Mouse (Mus musculus): ENCODE results near the gene Tapt1.

Gene Tapt1

GRCm38 (mm10) chr5:44234606-44235005 is 8.2 kb upstream of the Tapt1 start:
- no peak for DNase-seq (ENCODE audit: low read depth, low spot score)

DNA sequence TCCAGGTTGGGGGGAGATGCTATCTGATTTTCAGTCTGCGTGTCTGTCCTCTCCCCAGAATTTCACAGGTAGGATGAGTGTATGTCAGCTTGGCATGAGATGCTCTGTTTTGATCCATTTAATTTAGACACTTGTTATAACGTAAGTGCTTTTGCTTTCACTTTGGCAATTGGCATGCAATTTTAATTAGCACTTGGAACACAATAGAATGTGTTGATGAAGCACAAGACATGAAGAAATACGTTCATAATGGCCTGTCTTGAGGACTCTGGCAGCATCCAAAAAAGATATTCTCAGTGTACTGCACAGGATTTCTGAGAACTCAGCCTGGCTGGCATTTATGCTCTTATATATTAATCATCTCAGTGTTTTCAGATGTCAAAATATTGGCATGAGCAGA is 7.5 kb upstream of the Tapt1 start:
- DNase-seq (ENCODE audit: low read depth, low spot score) = no peak

- DNase-seq (ENCODE audit: low read depth, low spot score) = no peak
These were observed 2.3 kb upstream of the Tapt1 start for GRCm38 (mm10) chr5:44228756-44229155.

DNA sequence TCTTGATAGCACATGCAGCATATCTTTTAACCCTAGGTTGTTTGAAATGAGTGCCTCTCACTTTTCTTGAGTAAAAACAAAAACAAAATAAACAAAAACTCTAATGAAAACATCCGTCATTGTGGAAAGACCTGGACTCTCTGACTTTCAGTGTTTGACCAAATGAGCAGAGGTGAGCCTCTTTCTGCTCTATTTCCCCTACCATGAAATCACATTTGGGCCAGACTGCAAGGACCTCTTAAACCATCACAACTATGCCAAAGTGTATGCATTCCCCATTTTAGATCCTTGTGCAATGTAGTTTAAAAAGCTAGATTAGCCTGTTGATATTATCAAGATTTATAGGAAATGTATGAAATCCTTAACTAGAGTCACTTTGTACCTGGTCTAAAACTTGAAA is 1.9 kb upstream of the Tapt1 start:
- no peak for DNase-seq (ENCODE audit: low read depth, low spot score)

- DNase-seq (ENCODE audit: low read depth, low spot score) = no peak
These were observed 1.0 kb upstream of the Tapt1 start for GRCm38 (mm10) chr5:44227462-44227840.

- peak; percentile 32 for DNase-seq (ENCODE audit: low read depth, low spot score)
These were observed 410 bp downstream of the Tapt1 start for GRCm38 (mm10) chr5:44225911-44226520.

DNA sequence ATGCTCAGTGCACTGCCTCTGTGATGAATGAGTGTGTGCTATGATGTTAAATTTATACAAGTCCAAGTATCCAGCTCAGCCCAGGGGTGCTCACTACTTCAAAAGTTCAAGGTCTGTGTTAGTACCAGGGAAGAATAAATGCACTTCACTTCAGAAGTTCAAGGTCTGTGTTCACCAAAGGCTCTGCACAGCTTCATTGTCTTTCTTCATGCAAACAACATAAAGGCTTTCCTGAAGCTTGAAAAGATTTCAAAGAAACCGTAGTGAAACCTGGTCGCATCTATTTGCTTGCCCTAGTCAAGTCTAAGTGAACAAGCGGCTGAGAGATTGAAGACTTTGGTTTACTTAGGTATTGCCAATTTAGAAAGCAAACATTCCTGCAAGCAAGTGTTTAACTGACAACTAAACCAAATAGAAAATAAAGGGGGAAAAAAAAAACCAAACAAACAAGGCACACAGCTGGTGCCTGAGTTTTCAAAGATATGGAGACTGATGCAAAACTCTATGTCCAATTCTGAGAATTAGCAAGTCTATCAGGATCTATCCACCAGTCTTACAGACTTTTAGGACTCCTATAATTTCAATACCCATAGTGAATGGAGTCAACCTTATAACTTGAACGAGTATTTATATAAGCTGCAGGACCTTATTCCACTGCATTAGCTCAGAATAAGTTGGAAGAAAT is 1.4 kb downstream of the Tapt1 start:
- DNase-seq (ENCODE audit: low read depth, low spot score) = peak; percentile 7

GRCm38 (mm10) chr5:44224251-44224650 is 2.2 kb downstream of the Tapt1 start:
- peak; percentile 51 for DNase-seq (ENCODE audit: low read depth, low spot score)

GRCm38 (mm10) chr5:44223341-44223881 is 3.0 kb downstream of the Tapt1 start:
- peak; percentile 60 for DNase-seq (ENCODE audit: low read depth, low spot score)

GRCm38 (mm10) chr5:44220430-44220829 is 6.0 kb downstream of the Tapt1 start:
- no peak for DNase-seq (ENCODE audit: low read depth, low spot score)

DNA sequence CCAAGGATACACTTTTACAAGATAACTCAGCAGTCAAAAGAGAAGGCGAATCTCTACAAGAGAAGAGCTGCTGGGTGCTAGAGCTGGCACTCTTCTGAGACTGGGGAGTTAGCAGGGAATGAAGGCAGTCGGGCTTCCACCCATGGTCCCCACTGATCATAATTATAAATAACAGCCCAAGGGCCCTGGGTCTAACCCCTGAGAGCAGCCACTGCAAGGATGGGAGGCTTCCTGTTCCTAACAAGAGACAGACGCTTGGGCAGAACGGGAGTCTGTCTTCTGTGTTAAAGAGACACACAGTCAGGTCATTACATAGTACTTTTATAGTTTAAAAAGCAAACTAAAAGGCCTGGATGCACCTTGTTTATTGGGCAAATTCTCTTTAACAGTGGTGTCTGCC is 6.6 kb downstream of the Tapt1 start:
- no peak for DNase-seq (ENCODE audit: low read depth, low spot score)

DNA sequence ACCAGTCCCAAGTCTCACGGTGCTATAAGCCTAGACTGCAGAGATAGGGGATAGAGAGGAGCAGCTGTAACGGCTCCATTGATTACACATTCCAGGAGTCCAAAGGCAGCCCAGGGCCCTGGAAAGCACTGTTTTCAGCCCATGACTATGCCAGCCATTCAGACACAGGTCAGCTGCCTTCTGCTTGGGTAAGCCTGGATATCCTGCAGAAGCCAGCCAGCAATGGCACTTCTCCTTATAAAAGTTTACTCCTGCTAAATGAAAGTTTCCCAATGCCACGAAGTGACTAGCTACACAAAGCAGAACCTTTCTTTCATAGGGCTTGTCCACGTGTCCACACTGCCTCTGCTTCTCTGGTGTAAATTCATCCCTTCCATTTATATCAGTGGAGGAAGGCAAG is 7.9 kb downstream of the Tapt1 start:
- no peak for DNase-seq (ENCODE audit: low read depth, low spot score)

GRCm38 (mm10) chr5:44217685-44218041 is 8.8 kb downstream of the Tapt1 start:
- no peak for DNase-seq (ENCODE audit: low read depth, low spot score)

- peak; percentile 26 for DNase-seq (ENCODE audit: low read depth, low spot score)
These were observed 9.3 kb downstream of the Tapt1 start for GRCm38 (mm10) chr5:44217041-44217684.

- no peak for DNase-seq (ENCODE audit: low read depth, low spot score)
These were observed 11.3 kb downstream of the Tapt1 start for GRCm38 (mm10) chr5:44215118-44215517.

DNA sequence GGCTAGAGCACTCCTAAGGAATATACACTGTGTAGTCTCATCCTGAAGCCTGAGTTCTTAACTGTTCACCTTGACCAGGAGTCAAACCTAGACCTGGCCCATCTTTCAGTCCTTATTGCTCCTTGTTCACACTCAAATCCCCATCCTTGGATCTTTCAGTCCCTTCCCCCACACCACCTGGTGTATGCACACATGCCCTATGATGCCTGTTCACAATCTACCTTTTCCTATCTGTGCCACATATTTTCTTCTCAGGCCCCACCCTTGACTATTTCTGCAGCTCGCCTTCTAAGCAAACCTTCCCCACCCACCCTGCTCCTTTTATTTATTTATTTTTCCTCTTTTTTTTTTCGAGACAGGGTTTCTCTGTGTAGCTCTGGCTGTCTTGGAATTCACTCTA is 12.4 kb downstream of the Tapt1 start:
- no peak for DNase-seq (ENCODE audit: low read depth, low spot score)

DNA sequence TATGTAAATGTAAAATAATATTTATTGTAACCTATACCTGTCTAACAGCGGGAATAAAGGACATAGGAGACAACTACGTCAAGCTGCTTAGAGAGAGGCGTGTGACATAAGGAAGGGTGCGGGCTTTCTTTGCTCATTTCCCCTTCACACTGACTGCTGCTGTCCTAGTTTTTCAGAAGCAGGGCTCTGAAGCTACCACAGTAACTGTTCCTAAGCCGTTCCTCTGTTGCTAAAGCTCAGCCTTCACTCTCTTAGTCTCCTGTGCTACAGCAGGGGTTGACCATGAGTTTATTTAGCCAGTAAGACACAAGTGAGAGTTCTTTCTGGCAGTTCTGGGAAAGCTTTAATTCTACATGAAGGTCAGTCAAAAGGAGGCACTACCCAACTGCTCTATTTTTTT is 13.0 kb downstream of the Tapt1 start:
- DNase-seq (ENCODE audit: low read depth, low spot score) = no peak

DNA sequence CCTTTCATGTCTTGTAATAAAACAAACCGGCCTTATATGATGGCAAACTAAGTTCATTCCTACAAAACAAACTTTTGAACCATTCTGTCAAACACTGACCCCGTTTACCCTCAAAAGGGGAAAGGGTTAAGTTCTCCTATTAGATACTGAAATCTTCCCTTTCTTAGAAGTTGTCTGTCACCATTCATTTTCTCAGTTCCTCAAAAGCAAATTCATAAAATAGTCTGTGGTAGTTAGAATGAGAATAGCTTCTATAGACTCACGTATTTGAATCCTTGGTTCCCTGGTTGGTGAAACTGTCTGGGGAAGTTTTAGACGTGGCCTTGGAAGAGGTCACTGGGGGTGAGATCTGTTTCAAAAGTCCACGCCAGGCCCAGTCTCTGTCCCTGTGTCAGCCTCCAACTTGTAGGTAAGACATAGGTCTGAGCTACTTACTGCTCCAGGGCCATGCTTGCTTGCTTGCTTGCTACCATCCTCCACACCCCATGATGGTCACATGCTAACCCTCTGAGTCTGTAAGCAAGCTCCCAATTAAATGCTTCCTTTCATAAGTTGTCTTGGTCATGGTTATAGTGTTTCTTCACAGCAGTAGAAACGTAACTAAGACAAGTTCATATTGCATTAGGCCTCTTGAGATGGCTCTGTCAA is 14.5 kb downstream of the Tapt1 start:
- DNase-seq (ENCODE audit: low read depth, low spot score) = no peak

GRCm38 (mm10) chr5:44207286-44207685 is 19.1 kb downstream of the Tapt1 start:
- no peak for DNase-seq (ENCODE audit: low read depth, low spot score)

DNA sequence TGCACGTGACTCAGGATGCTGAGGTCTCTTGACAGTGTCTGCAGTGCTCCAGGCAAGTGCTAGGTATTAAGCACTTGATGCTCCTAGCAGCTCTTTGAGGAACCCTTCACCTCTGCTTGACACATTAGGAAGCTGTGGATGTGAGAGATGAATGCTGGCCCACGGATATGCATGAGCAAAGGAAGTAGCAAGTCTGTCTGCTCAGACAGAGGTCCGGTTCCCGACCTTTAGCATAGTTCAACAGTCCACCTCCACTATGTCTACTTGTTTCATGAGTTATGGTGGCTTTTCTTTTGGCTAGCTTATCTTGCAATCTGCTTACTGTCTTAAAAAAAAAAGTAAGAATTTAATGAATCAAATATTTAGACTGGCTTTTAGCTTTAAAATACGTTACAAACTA is 19.8 kb downstream of the Tapt1 start:
- DNase-seq (ENCODE audit: low read depth, low spot score) = no peak

GRCm38 (mm10) chr5:44203410-44203809 is 23.0 kb downstream of the Tapt1 start:
- DNase-seq (ENCODE audit: low read depth, low spot score) = no peak

GRCm38 (mm10) chr5:44201665-44202064 is 24.8 kb downstream of the Tapt1 start:
- DNase-seq (ENCODE audit: low read depth, low spot score) = no peak
